Mouse (Mus musculus) intestine, postnatal 0 days (tissue): Measurements from ENCODE around the gene C2cd6. TPM values are rescaled to one million over a fixed set of nuclear protein-coding genes. Genes with fewer than 3 reads are reported as not detected.

Source experiments
- ATAC-seq: fragments of 200-750 bp; cut with Nextera tagmentation; 2 replicates; pipeline ENCODE4 v1.8.0; 2017; ENCODE audit warnings: mild to moderate bottlenecking, moderate TSS enrichment, moderate library complexity
- H3K27ac ChIP-seq: fragments of 300-500 bp; sonication (generic); 2 replicates; pipeline ENCODE4 v1.5.1; 2014; ENCODE audit warnings: mild to moderate bottlenecking, low read depth, low read length, moderate library complexity
- H3K27me3 ChIP-seq: fragments of 300-500 bp; sonication (generic); replicated peaks from 2 replicates; pipeline ENCODE4 v1.6.1; 2014; ENCODE audit warnings: low read length, mixed read lengths; ENCODE audit not compliant: control insufficient read depth, insufficient read depth
- H3K36me3 ChIP-seq: fragments of 300-500 bp; sonication (generic); 2 replicates; pipeline ENCODE4 v1.6.1; 2014; ENCODE audit warnings: mild to moderate bottlenecking, moderate library complexity; ENCODE audit not compliant: control insufficient read depth, insufficient read depth
- H3K4me1 ChIP-seq: fragments of 300-500 bp; sonication (generic); replicated peaks from 2 replicates; pipeline ENCODE4 v1.6.1; 2014; ENCODE audit warnings: antibody characterized with exemption, low read length, mixed read lengths; ENCODE audit not compliant: control insufficient read depth, insufficient read depth
- H3K4me2 ChIP-seq: fragments of 300-500 bp; sonication (generic); replicated peaks from 2 replicates; pipeline ENCODE4 v1.6.1; 2014; ENCODE audit warnings: low read depth, mild to moderate bottlenecking, moderate library complexity
- H3K4me3 ChIP-seq: fragments of 300-500 bp; sonication (generic); 2 replicates; pipeline ENCODE4 v1.5.1; 2014; ENCODE audit warnings: low read depth, low read length
- H3K9ac ChIP-seq: fragments of 300-500 bp; sonication (generic); 2 replicates; pipeline ENCODE4 v1.6.1; 2014; ENCODE audit warnings: mild to moderate bottlenecking, low read depth, low read length
- H3K9me3 ChIP-seq: fragments of 300-500 bp; sonication (generic); 2 replicates; pipeline ENCODE4 v1.6.1; 2016; ENCODE audit warnings: mixed run types; ENCODE audit not compliant: control insufficient read depth
- CTCF ChIP-seq: sonication (generic); IDR thresholded peaks from 2 replicates; pipeline ENCODE4 v1.5.1; 2016; ENCODE audit warnings: low read depth, mild to moderate bottlenecking, control low read depth, antibody characterized with exemption, moderate library complexity
- WGBS: fragments of 180-500 bp; shearing (Covaris S2); extraction: QIAGEN DNeasy Blood & Tissue Kit; methylation state at CpG from one replicate; pipeline ENCODE4 v1.1.7; 2014; 5-methylcytosine and 5-hydroxymethylcytosine counted together
- polyA plus RNA-seq: library from polyadenylated mRNA; unstranded; fragments of >200 nt; fragmentation: Nextera tagmentation; extraction: Ambion mirVana; gene quantifications from 2 replicates; pipeline ENCODE4 v1.2.1, GENCODE M21; 2015

Gene C2cd6
- polyA plus RNA-seq, 1 experiment from 2014 or later = not detected

GRCm38 (mm10) chr1:59110524-59110923 is 15.8 kb upstream of the C2cd6 start:
- H3K4me3 ChIP-seq = no peak overlapping the region

DNA sequence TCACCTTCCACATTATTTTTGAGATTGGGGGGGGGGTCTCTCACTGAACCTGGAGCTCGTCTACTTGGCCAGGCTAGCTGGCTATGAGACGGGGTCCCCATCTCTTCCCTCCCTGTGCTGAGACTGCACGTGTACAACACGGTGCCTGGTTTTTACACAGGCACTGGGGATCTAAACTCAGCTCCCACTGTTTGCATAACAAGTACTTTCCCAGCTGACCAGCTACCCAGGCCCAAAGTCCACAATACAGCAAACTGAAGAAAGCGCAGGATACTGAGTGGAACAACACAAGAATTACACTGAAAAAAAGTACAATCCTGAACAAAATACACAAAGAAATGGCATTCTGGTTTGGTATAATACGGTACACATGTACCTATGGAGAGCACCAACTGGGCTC is 7.4 kb upstream of the C2cd6 start:
- no peak overlapping the region for H3K4me3 ChIP-seq
- H3K36me3 ChIP-seq = peaks cover 4% of the 10 kb centered on the region; the same call in 1 of the 2 replicates
- WGBS = 84% methylated on average over 6 of the region's 6 CpGs
- H3K4me2 ChIP-seq = no peak overlapping the region
- TF ChIP-seq CTCF = no peak
- no peak overlapping the region for H3K27ac ChIP-seq
- no peaks in the 10 kb centered on the region for H3K27me3 ChIP-seq
- no peak for ATAC-seq
- no peaks in the 10 kb centered on the region for H3K9me3 ChIP-seq
- no peaks in the 10 kb centered on the region for H3K4me1 ChIP-seq
- no peak overlapping the region for H3K9ac ChIP-seq

More at GRCm38 (mm10) chr1:59110524-59110923, 15.8 kb upstream of the C2cd6 start:
- no peak overlapping the region for H3K4me2 ChIP-seq
- no peaks in the 10 kb centered on the region for H3K4me1 ChIP-seq
- ATAC-seq = no peak
- no peak overlapping the region for H3K27ac ChIP-seq
- H3K36me3 ChIP-seq = peaks cover 18% of the 10 kb centered on the region
- WGBS = 64% methylated on average over 8 of the region's 8 CpGs
- no peaks in the 10 kb centered on the region for H3K27me3 ChIP-seq
- H3K9ac ChIP-seq = no peak overlapping the region
- no peak for TF ChIP-seq CTCF
- H3K9me3 ChIP-seq = no peaks in the 10 kb centered on the region

GRCm38 (mm10) chr1:59101020-59101419 is 6.3 kb upstream of the C2cd6 start:
- TF ChIP-seq CTCF = no peak
- Histone ChIP-seq H3K4me1 (no peaks in the 10 kb centered on the region), H3K36me3 (peaks cover 4% of the 10 kb centered on the region; the same call in 1 of the 2 replicates), H3K27me3 (no peaks in the 10 kb centered on the region), H3K27ac (no peak overlapping the region), H3K9me3 (no peaks in the 10 kb centered on the region), H3K4me2 (no peak overlapping the region), H3K4me3 (no peak overlapping the region), H3K9ac (no peak overlapping the region)
- WGBS = 91% methylated on average over 5 of the region's 5 CpGs
- ATAC-seq = no peak

GRCm38 (mm10) chr1:59070867-59071266 is 23.8 kb downstream of the C2cd6 start:
- no peak overlapping the region for H3K4me2 ChIP-seq
- H3K27me3 ChIP-seq = no peaks in the 10 kb centered on the region
- H3K27ac ChIP-seq = no peak overlapping the region
- TF ChIP-seq CTCF = peak; percentile 79
- 20% methylated on average over 3 of the region's 3 CpGs for WGBS
- no peak overlapping the region for H3K4me3 ChIP-seq
- H3K9me3 ChIP-seq = no peaks in the 10 kb centered on the region
- no peaks in the 10 kb centered on the region for H3K36me3 ChIP-seq
- no peak for ATAC-seq
- H3K9ac ChIP-seq = no peak overlapping the region
- no peaks in the 10 kb centered on the region for H3K4me1 ChIP-seq

DNA sequence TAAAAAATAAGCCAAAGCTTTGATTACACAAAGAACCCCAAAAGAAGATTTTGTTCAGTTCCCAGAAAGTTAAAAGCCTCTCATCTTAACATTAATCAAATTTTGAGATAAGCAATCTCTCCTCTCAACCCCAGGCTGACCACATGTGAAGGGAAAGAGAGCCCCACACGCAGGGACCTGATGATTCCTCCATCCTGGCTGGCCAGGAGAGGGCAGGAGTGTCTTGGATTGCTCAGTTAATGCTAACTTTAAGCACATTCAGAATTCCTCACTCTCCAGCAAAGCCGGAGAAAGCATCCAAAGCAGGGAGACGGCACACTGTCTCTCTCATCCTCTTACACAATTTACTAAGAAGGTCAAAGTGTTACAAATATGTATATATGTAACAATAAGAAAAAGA is 26.7 kb downstream of the C2cd6 start:
- H3K4me3 ChIP-seq = no peak overlapping the region
- H3K4me1 ChIP-seq = no peaks in the 10 kb centered on the region
- H3K27me3 ChIP-seq = no peaks in the 10 kb centered on the region
- no peaks in the 10 kb centered on the region for H3K36me3 ChIP-seq
- no peaks in the 10 kb centered on the region for H3K9me3 ChIP-seq
- H3K27ac ChIP-seq = no peak overlapping the region
- no peak for ATAC-seq
- peak; percentile 78 for TF ChIP-seq CTCF
- WGBS = 5% methylated on average over 3 of the region's 3 CpGs
- no peak overlapping the region for H3K4me2 ChIP-seq
- no peak overlapping the region for H3K9ac ChIP-seq

GRCm38 (mm10) chr1:59063697-59064096 is 31.0 kb downstream of the C2cd6 start:
- no peak for TF ChIP-seq CTCF
- Histone ChIP-seq H3K4me1 (no peaks in the 10 kb centered on the region), H3K27me3 (no peaks in the 10 kb centered on the region), H3K27ac (no peak overlapping the region), H3K36me3 (no peaks in the 10 kb centered on the region), H3K9ac (no peak overlapping the region), H3K9me3 (no peaks in the 10 kb centered on the region), H3K4me3 (no peak overlapping the region), H3K4me2 (no peak overlapping the region)
- 51% methylated on average over 3 of the region's 3 CpGs for WGBS
- ATAC-seq = no peak

- WGBS = 30% methylated on average over 2 of the region's 2 CpGs
- ATAC-seq = no peak
- H3K9me3 ChIP-seq = no peaks in the 10 kb centered on the region
- no peaks in the 10 kb centered on the region for H3K4me1 ChIP-seq
- H3K9ac ChIP-seq = no peak overlapping the region
- TF ChIP-seq CTCF = no peak
- H3K27me3 ChIP-seq = no peaks in the 10 kb centered on the region
- no peak overlapping the region for H3K4me3 ChIP-seq
- H3K4me2 ChIP-seq = no peak overlapping the region
- H3K36me3 ChIP-seq = no peaks in the 10 kb centered on the region
- H3K27ac ChIP-seq = no peak overlapping the region
Measured at GRCm38 (mm10) chr1:59056955-59057354, 37.7 kb downstream of the C2cd6 start.
